Mouse (Mus musculus) neural tube, embryonic 13.5 days (tissue): ENCODE results near the gene Ccnt2. TPM values are rescaled to one million over a fixed set of nuclear protein-coding genes. Genes with fewer than 3 reads are reported as not detected.

Experiments used
- ATAC-seq: fragments of 200-750 bp; cut with Nextera tagmentation; 2 replicates; pipeline ENCODE4 v1.8.0; 2017; ENCODE audit warnings: low read depth, mild to moderate bottlenecking, moderate TSS enrichment, moderate library complexity
- H3K27ac ChIP-seq: fragments of 300-500 bp; sonication (generic); replicated peaks from 2 replicates; pipeline ENCODE4 v1.5.1; 2015; ENCODE audit warnings: moderate library complexity, mild to moderate bottlenecking, inconsistent platforms
- H3K27me3 ChIP-seq: fragments of 300-500 bp; sonication (generic); 2 replicates; pipeline ENCODE4 v1.6.1; 2015; ENCODE audit warnings: mild to moderate bottlenecking, inconsistent platforms
- H3K36me3 ChIP-seq: fragments of 300-500 bp; sonication (generic); 2 replicates; pipeline ENCODE4 v1.6.1; 2015; ENCODE audit warnings: mild to moderate bottlenecking, inconsistent platforms
- H3K4me1 ChIP-seq: fragments of 300-500 bp; sonication (generic); replicated peaks from 2 replicates; pipeline ENCODE4 v1.6.1; 2015; ENCODE audit warnings: inconsistent platforms
- H3K4me2 ChIP-seq: fragments of 300-500 bp; sonication (generic); 2 replicates; pipeline ENCODE4 v1.6.1; 2015; ENCODE audit warnings: inconsistent platforms, mild to moderate bottlenecking, moderate library complexity
- H3K4me3 ChIP-seq: fragments of 300-500 bp; sonication (generic); 2 replicates; pipeline ENCODE4 v1.5.1; 2015; ENCODE audit warnings: mild to moderate bottlenecking, inconsistent platforms
- H3K9ac ChIP-seq: fragments of 300-500 bp; sonication (generic); 2 replicates; pipeline ENCODE4 v1.6.1; 2015; ENCODE audit warnings: moderate library complexity, mild to moderate bottlenecking, inconsistent platforms
- H3K9me3 ChIP-seq: fragments of 300-500 bp; sonication (generic); 2 replicates; pipeline ENCODE4 v1.6.1; 2016; ENCODE audit warnings: inconsistent platforms
- WGBS: fragments of 180-500 bp; shearing (Covaris S2); methylation state at CpG from one replicate; pipeline ENCODE4 v1.1.7; 2015; 5-methylcytosine and 5-hydroxymethylcytosine counted together
- polyA plus RNA-seq: library from polyadenylated mRNA; unstranded; fragments of >200 nt; fragmentation: Nextera tagmentation; extraction: Ambion mirVana; gene quantifications from 2 replicates; pipeline ENCODE4 v1.2.1, GENCODE M21; 2015

Ccnt2 gene
- polyA plus RNA-seq, 1 experiment from 2014 or later = 110 TPM

GRCm38 (mm10) chr1:127796341-127796740 lies 22.4 kb downstream of the Ccnt2 start:
- Histone ChIP-seq H3K4me3 (no peak overlapping the region), H3K9ac (no peak overlapping the region), H3K36me3 (peaks cover 27% of the 10 kb centered on the region), H3K27me3 (no peaks in the 10 kb centered on the region), H3K9me3 (no peaks in the 10 kb centered on the region), H3K4me2 (no peak overlapping the region), H3K4me1 (no peaks in the 10 kb centered on the region), H3K27ac (no peak overlapping the region)
- 77% methylated on average over 4 of the region's 4 CpGs for WGBS
- no peak for ATAC-seq

GRCm38 (mm10) chr1:127796752-127797151 lies 22.8 kb downstream of the Ccnt2 start:
- Histone ChIP-seq H3K4me3 (no peak overlapping the region), H3K9ac (no peak overlapping the region), H3K4me2 (no peak overlapping the region), H3K27me3 (no peaks in the 10 kb centered on the region), H3K27ac (no peak overlapping the region), H3K4me1 (no peaks in the 10 kb centered on the region), H3K36me3 (peaks cover 29% of the 10 kb centered on the region), H3K9me3 (no peaks in the 10 kb centered on the region)
- WGBS = 87% methylated on average over 1 of the region's 1 CpGs
- no peak for ATAC-seq

DNA sequence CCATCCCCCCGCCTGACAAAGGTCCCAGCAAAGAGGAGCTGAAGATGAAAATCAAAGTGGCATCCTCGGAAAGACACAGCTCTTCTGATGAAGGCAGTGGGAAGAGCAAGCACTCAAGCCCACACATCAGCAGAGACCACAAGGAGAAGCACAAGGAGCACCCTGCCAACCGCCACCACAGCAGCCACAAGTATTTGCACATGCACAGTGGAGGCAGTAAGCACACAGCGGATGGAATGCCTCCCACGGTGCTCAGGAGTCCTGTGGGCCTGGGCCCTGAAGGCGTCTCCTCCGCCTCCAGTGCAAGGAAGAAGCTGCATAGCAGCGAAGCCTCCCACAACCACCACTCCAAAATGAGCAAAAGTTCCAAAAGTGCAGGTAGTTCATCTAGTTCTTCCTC lies 29.0 kb downstream of the Ccnt2 start:
- H3K27me3 ChIP-seq = no peaks in the 10 kb centered on the region
- H3K4me1 ChIP-seq = no peaks in the 10 kb centered on the region
- H3K9me3 ChIP-seq = no peaks in the 10 kb centered on the region
- no peak overlapping the region for H3K4me3 ChIP-seq
- peaks cover 53% of the 10 kb centered on the region for H3K36me3 ChIP-seq
- no peak overlapping the region for H3K9ac ChIP-seq
- no peak overlapping the region for H3K4me2 ChIP-seq
- no peak for ATAC-seq
- WGBS = 90% methylated on average over 8 of the region's 8 CpGs
- H3K27ac ChIP-seq = no peak overlapping the region

GRCm38 (mm10) chr1:127808671-127809070 lies 34.7 kb downstream of the Ccnt2 start:
- Histone ChIP-seq H3K27ac (no peak overlapping the region), H3K9ac (no peak overlapping the region), H3K4me1 (no peaks in the 10 kb centered on the region), H3K9me3 (no peaks in the 10 kb centered on the region), H3K4me2 (no peak overlapping the region), H3K27me3 (no peaks in the 10 kb centered on the region), H3K4me3 (no peak overlapping the region), H3K36me3 (peaks cover 18% of the 10 kb centered on the region)
- no peak for ATAC-seq
- 97% methylated on average over 7 of the region's 7 CpGs for WGBS

DNA sequence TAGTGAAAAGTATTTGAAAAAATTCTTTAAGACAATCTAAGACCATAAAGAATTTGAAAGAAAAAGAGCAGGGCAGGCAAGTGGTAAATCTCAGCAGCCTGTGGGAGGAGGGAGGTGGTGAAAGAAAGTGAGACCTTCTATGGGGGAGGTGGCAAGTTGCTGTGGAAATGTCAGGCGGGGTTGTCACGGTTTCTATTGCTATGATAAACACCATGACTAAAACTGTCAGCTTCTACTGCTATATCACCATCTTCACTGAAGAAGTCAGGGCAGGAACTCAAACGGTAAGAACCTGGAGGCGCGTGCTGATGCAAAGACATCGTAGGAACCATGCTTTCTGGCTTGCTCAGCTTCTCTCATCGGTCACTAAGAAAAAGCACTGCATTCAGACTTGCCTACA lies 39.0 kb downstream of the Ccnt2 start:
- H3K36me3 ChIP-seq = no peaks in the 10 kb centered on the region
- no peak overlapping the region for H3K4me2 ChIP-seq
- no peaks in the 10 kb centered on the region for H3K9me3 ChIP-seq
- 73% methylated on average over 7 of the region's 7 CpGs for WGBS
- no peaks in the 10 kb centered on the region for H3K27me3 ChIP-seq
- H3K27ac ChIP-seq = no peak overlapping the region
- H3K9ac ChIP-seq = no peak overlapping the region
- no peak overlapping the region for H3K4me3 ChIP-seq
- H3K4me1 ChIP-seq = no peaks in the 10 kb centered on the region
- ATAC-seq = no peak

DNA sequence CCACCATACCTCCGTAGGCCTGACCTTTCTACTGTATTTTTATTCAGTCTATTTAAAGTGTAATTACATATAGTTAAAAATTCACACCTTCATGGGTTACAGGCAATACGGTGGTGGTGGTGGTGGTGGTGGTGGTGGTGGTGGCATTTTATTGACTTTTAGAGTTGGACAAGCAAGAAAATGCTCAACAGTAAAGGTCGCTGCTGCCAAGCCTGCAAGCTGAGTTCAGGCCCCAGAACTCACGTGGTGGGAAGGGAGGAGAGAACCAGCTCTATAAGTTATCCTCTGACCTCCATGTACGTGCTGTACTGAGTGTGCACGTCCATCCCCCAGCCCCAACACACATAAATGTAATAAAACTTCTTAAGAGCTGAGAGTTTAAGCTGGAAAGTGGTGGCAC lies 42.4 kb downstream of the Ccnt2 start:
- no peak overlapping the region for H3K9ac ChIP-seq
- H3K27me3 ChIP-seq = no peaks in the 10 kb centered on the region
- ATAC-seq = no peak
- no peak overlapping the region for H3K4me2 ChIP-seq
- H3K36me3 ChIP-seq = no peaks in the 10 kb centered on the region
- H3K9me3 ChIP-seq = no peaks in the 10 kb centered on the region
- no peak overlapping the region for H3K27ac ChIP-seq
- no peak overlapping the region for H3K4me3 ChIP-seq
- WGBS = 87% methylated on average over 6 of the region's 6 CpGs
- H3K4me1 ChIP-seq = no peaks in the 10 kb centered on the region

GRCm38 (mm10) chr1:127827325-127827724 lies 53.4 kb downstream of the Ccnt2 start:
- Histone ChIP-seq H3K36me3 (no peaks in the 10 kb centered on the region), H3K4me3 (no peak overlapping the region), H3K27me3 (no peaks in the 10 kb centered on the region), H3K9me3 (no peaks in the 10 kb centered on the region), H3K27ac (no peak overlapping the region), H3K9ac (no peak overlapping the region), H3K4me2 (no peak overlapping the region), H3K4me1 (no peaks in the 10 kb centered on the region)
- WGBS = 29% methylated on average over 2 of the region's 2 CpGs
- no peak for ATAC-seq

DNA sequence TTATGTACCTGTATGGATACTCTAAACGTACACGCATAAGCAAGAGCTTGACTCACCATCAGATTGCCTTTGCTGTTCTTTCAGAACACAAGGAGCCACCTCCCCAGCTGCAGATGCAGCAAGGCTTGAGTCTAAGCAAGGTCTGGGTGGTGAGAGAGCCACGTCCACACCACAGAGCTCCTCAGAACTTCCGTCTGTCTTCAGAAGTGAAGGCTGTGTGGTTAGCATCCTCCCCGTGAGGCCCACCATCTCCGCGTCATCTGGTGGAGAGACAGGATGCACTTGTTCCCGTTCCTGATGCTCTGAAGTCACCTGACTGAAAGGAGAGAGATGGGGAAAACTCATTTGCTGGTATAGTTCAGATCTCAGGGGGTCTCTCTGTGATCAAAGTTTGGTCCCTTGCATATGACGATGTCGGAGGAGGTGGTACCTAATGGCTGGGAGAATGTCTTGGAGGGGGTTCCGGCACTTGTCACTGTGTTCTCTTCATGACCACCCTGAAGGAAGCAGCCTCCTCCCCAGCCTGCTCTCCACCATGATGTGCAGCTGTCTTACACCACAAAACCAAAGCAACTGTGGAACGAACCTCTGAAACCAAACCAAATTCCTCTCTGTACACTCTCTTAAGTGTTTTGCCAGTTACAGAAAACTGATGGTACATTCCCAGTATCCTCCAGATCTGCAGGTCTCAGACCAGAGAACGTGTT lies 56.4 kb downstream of the Ccnt2 start:
- no peak overlapping the region for H3K4me2 ChIP-seq
- H3K9ac ChIP-seq = no peak overlapping the region
- no peak for ATAC-seq
- H3K27ac ChIP-seq = no peak overlapping the region
- no peaks in the 10 kb centered on the region for H3K36me3 ChIP-seq
- H3K9me3 ChIP-seq = no peaks in the 10 kb centered on the region
- H3K4me3 ChIP-seq = no peak overlapping the region
- no peaks in the 10 kb centered on the region for H3K27me3 ChIP-seq
- H3K4me1 ChIP-seq = no peaks in the 10 kb centered on the region
- WGBS = 88% methylated on average over 13 of the region's 13 CpGs

DNA sequence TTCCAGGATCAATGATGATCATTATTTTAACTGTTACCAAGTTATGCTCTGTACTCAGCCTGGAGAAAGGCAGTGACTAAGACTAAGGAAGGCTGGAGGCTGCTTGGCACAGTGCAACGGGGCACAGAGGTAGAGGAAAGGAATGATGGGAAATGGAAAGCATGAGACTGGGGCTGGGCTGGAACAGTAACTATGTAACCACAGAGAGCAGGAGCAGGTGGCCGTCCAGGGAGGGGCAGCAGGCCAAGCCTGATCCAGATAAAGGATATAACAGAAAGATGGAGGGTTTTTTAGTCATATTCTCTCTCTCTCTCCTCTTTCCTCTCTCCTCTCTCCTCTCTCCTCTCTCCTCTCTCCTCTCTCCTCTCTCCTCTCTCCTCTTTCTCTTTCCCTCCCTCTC lies 59.8 kb downstream of the Ccnt2 start:
- Histone ChIP-seq H3K4me3 (no peak overlapping the region), H3K36me3 (no peaks in the 10 kb centered on the region), H3K4me1 (no peaks in the 10 kb centered on the region), H3K4me2 (no peak overlapping the region), H3K9me3 (no peaks in the 10 kb centered on the region), H3K9ac (no peak overlapping the region), H3K27ac (no peak overlapping the region), H3K27me3 (no peaks in the 10 kb centered on the region)
- ATAC-seq = no peak
- 44% methylated on average over 2 of the region's 2 CpGs for WGBS

GRCm38 (mm10) chr1:127834202-127834601 lies 60.2 kb downstream of the Ccnt2 start:
- H3K9me3 ChIP-seq = no peaks in the 10 kb centered on the region
- ATAC-seq = no peak
- 73% methylated on average over 4 of the region's 4 CpGs for WGBS

GRCm38 (mm10) chr1:127836619-127837018 lies 62.7 kb downstream of the Ccnt2 start:
- H3K4me1 ChIP-seq = no peaks in the 10 kb centered on the region
- no peaks in the 10 kb centered on the region for H3K27me3 ChIP-seq
- H3K4me3 ChIP-seq = no peak overlapping the region
- 37% methylated on average over 4 of the region's 4 CpGs for WGBS
- ATAC-seq = no peak
- no peaks in the 10 kb centered on the region for H3K9me3 ChIP-seq
- H3K4me2 ChIP-seq = no peak overlapping the region
- no peak overlapping the region for H3K27ac ChIP-seq
- H3K36me3 ChIP-seq = no peaks in the 10 kb centered on the region
- no peak overlapping the region for H3K9ac ChIP-seq

More at GRCm38 (mm10) chr1:127834202-127834601, 60.2 kb downstream of the Ccnt2 start:
- no peak overlapping the region for H3K27ac ChIP-seq
- H3K36me3 ChIP-seq = no peaks in the 10 kb centered on the region
- H3K4me3 ChIP-seq = no peak overlapping the region
- no peaks in the 10 kb centered on the region for H3K27me3 ChIP-seq
- no peak overlapping the region for H3K9ac ChIP-seq
- no peak overlapping the region for H3K4me2 ChIP-seq
- no peaks in the 10 kb centered on the region for H3K4me1 ChIP-seq

DNA sequence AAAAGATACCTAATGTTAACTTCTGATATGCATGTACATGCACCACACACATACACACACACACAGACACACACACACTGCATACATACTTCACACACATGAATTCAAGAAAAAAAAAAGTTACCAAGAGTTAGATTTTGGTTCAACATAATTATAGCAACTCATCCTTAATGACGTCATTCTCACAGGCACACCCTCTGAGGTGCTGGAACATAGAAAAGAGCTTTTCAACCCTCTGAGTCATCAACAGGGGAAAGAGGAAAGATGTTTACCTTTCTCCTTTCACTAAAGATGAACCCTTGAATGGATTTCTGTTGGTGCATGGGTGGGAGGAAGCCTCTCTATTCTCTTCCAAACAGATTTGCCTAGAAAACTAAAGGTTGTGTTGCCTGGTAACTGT lies 64.6 kb downstream of the Ccnt2 start:
- Histone ChIP-seq H3K4me3 (no peak overlapping the region), H3K36me3 (no peaks in the 10 kb centered on the region), H3K4me2 (no peak overlapping the region), H3K27me3 (no peaks in the 10 kb centered on the region), H3K9me3 (no peaks in the 10 kb centered on the region), H3K27ac (no peak overlapping the region), H3K4me1 (no peaks in the 10 kb centered on the region), H3K9ac (no peak overlapping the region)
- WGBS = 84% methylated on average over 1 of the region's 1 CpGs
- no peak for ATAC-seq

DNA sequence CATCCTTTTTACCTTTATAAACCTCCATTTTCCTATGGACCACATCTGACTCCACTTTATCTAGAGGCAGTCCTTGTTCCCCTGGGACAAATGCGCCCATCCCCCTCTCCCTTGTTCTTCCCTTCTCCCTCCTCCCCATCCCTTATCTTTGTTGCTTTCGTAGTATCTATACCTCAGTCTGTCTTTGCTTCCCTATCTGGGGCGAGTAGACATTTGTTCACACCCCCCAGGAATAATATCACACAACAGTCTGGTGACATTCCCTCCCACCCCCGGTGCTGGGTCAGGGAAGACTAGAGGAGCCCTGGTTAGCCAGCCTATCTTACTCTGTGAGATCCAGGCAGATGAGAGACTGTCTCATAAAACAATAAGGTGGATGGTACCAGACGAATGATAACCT lies 71.5 kb downstream of the Ccnt2 start:
- H3K27me3 ChIP-seq = no peaks in the 10 kb centered on the region
- no peak overlapping the region for H3K4me2 ChIP-seq
- no peaks in the 10 kb centered on the region for H3K9me3 ChIP-seq
- WGBS = 88% methylated on average over 5 of the region's 5 CpGs
- no peak overlapping the region for H3K27ac ChIP-seq
- ATAC-seq = no peak
- no peaks in the 10 kb centered on the region for H3K4me1 ChIP-seq
- no peak overlapping the region for H3K4me3 ChIP-seq
- no peak overlapping the region for H3K9ac ChIP-seq
- H3K36me3 ChIP-seq = no peaks in the 10 kb centered on the region
